Mouse (Mus musculus) megakaryocyte-erythroid progenitor cell, adult 5 weeks (primary cell): Measurements from ENCODE around the gene Fam189a2. TPM values are rescaled to one million over a fixed set of nuclear protein-coding genes. Genes with fewer than 3 reads are reported as not detected.

Experiments used
- polyA plus RNA-seq: library from polyadenylated mRNA; stranded (reverse); fragments of >175 nt; gene quantifications from 2 replicates; pipeline ENCODE4 v1.2.3, GENCODE M21; 2012

Fam189a2 gene
- not detected in 2 replicates for polyA plus RNA-seq

GRCm38 (mm10) chr19:24030871-24031556 lies at the start of gene Fam189a2:
Fam189a2 (minus strand) TSS chr19:24031019.

Other genes starting within 250 kb of the Fam189a2 start
- 5.6 and 9.9 TPM in 2 replicates for gene Tjp2, start 194.0 kb upstream of the Fam189a2 start, polyA plus RNA-seq
- gene Fxn, start 249.6 kb upstream of the Fam189a2 start, polyA plus RNA-seq: 95.4 and 98.1 TPM in 2 replicates